Mouse (Mus musculus) CD4-positive, CD25-positive, alpha-beta regulatory T cell, adult 4 months (primary cell): ENCODE data around the gene Mtx3. TPM values are rescaled to one million over a fixed set of nuclear protein-coding genes. Genes with fewer than 3 reads are reported as not detected.
"Not testable (repeated sequence)": the region's sequence is repeated elsewhere in the genome, so short reads cannot be mapped to it uniquely, and the experiment has no call there.

Experiments used
- ATAC-seq: one replicate; pipeline ENCODE4 v1.8.0; 2017
- polyA plus RNA-seq, 2 experiments: library from polyadenylated mRNA; unstranded; fragments of 100-300 nt; shearing (Covaris generic); gene quantifications; one replicate each; pipeline ENCODE4 v1.2.1; 2017

Gene Mtx3
- polyA plus RNA-seq, result 1 to 10 TPM; 3.1 to 3.3 TPM

GRCm38 (mm10) chr13:92844586-92845221 lies at the start of gene Mtx3:
Gene Mtx3, plus strand, starts transcription at chr13:92844760.
- ATAC-seq, result peak; percentile 97

GRCm38 (mm10) chr13:92798830-92799229 lies 45.7 kb upstream of the Mtx3 start:
- no peak for ATAC-seq

GRCm38 (mm10) chr13:92799306-92799925 lies 45.1 kb upstream of the Mtx3 start:
- ATAC-seq, result no peak

GRCm38 (mm10) chr13:92806785-92807184 lies 37.8 kb upstream of the Mtx3 start:
- ATAC-seq, result no peak

- ATAC-seq, result no peak
Observed at GRCm38 (mm10) chr13:92807849-92808248, 36.7 kb upstream of the Mtx3 start.

GRCm38 (mm10) chr13:92810592-92810991 lies 34.0 kb upstream of the Mtx3 start:
- not testable (repeated sequence) for ATAC-seq

- ATAC-seq, result no peak
Observed at GRCm38 (mm10) chr13:92816329-92816728, 28.2 kb upstream of the Mtx3 start.

GRCm38 (mm10) chr13:92817357-92817756 lies 27.2 kb upstream of the Mtx3 start:
- no peak for ATAC-seq

- no peak for ATAC-seq
Observed at GRCm38 (mm10) chr13:92828820-92829219, 15.7 kb upstream of the Mtx3 start.

GRCm38 (mm10) chr13:92833162-92833561 lies 11.4 kb upstream of the Mtx3 start:
- ATAC-seq, result no peak

GRCm38 (mm10) chr13:92846438-92846837 lies 1.9 kb downstream of the Mtx3 start:
- ATAC-seq, result no peak

GRCm38 (mm10) chr13:92847336-92847735 lies 2.8 kb downstream of the Mtx3 start:
- ATAC-seq, result no peak

GRCm38 (mm10) chr13:92848002-92848401 lies 3.4 kb downstream of the Mtx3 start:
- ATAC-seq, result no peak

GRCm38 (mm10) chr13:92855901-92856300 lies 11.3 kb downstream of the Mtx3 start:
- ATAC-seq, result no peak

- no peak for ATAC-seq
Observed at GRCm38 (mm10) chr13:92858808-92859207, 14.2 kb downstream of the Mtx3 start.

GRCm38 (mm10) chr13:92859959-92860358 lies 15.4 kb downstream of the Mtx3 start:
- no peak for ATAC-seq

- no peak for ATAC-seq
Observed at GRCm38 (mm10) chr13:92865358-92865757, 20.8 kb downstream of the Mtx3 start.

- no peak for ATAC-seq
Observed at GRCm38 (mm10) chr13:92866680-92867079, 22.1 kb downstream of the Mtx3 start.

- ATAC-seq, result no peak
Observed at GRCm38 (mm10) chr13:92879514-92879913, 35.0 kb downstream of the Mtx3 start.

GRCm38 (mm10) chr13:92879933-92880332 lies 35.4 kb downstream of the Mtx3 start:
- no peak for ATAC-seq

- no peak for ATAC-seq
Observed at GRCm38 (mm10) chr13:92880589-92880988, 36.0 kb downstream of the Mtx3 start.

- no peak for ATAC-seq
Observed at GRCm38 (mm10) chr13:92882271-92882985, 37.9 kb downstream of the Mtx3 start.

GRCm38 (mm10) chr13:92882986-92883720 lies 38.6 kb downstream of the Mtx3 start:
- ATAC-seq, result no peak
